Mouse (Mus musculus) urinary bladder, postnatal 10 days (tissue): ENCODE results near the gene Ppp1r14d.

Experiments
- DNase-seq: peaks from one replicate; pipeline ENCODE4 v3.0.0; 2022; ENCODE audit warnings: low spot score

Gene Ppp1r14d

GRCm38 (mm10) chr2:119172862-119173576 lies 56.7 kb downstream of the Ppp1r14d start:
- DNase-seq = no peak

DNA sequence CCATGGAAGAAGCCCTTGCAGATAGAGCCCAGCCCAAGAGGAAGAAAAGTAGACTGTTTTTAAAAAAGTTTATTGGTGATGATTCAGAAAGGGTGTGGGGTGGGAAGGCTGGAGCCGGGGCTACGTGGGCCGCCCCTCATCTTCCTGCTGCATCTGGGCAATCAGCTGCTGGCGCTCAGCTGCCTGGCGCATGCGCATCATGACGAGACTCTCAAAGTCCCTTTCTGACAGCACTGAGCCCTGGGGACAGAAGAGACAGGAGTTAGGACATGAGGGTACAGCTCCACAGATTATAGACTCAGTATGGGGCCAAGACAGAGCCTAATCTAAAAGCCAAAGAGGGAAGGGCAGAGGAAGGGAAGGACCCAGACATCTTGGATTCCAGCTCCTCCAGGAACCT lies 57.3 kb downstream of the Ppp1r14d start:
- no peak for DNase-seq

GRCm38 (mm10) chr2:119171574-119171973 lies 58.1 kb downstream of the Ppp1r14d start:
- DNase-seq = no peak

GRCm38 (mm10) chr2:119170282-119170681 lies 59.4 kb downstream of the Ppp1r14d start:
- DNase-seq = no peak
